Mouse (Mus musculus): Measurements from ENCODE around the gene Pitpnm2. TPM values are rescaled to one million over a fixed set of nuclear protein-coding genes. Genes with fewer than 3 reads are reported as not detected.

The Pitpnm2 gene
- polyA plus RNA-seq, 2 experiments: 1.9 to 4.7 TPM

- no peak overlapping the region for H3K9ac ChIP-seq (replicated peaks)
- peaks cover 5 to 17% of the 10 kb centered on the region in 2 experiments for H3K4me1 ChIP-seq (replicated peaks; ENCODE audit: control insufficient read depth in 2 of 2, insufficient read depth in 2 of 2, low read length in 1 of 2)
Measured at GRCm38 (mm10) chr5:124214516-124215145, 34.9 kb downstream of the Pitpnm2 start.

GRCm38 (mm10) chr5:124213588-124214469 lies 35.7 kb downstream of the Pitpnm2 start:
- Histone ChIP-seq H3K9ac (replicated peaks) (no peak overlapping the region), H3K36me3 (replicated peaks; ENCODE audit: control insufficient read depth, insufficient read depth, low read depth) (no peaks in the 10 kb centered on the region), H3K9me3 (ENCODE audit: control insufficient read depth, low read length) (no peaks in the 10 kb centered on the region), H3K27me3 (ENCODE audit: control insufficient read depth, insufficient read depth, low read length) (no peaks in the 10 kb centered on the region), H3K27ac (no peak overlapping the region), H3K4me2 (ENCODE audit: low read depth) (no peak overlapping the region), H3K4me1 (replicated peaks; ENCODE audit: control insufficient read depth in 2 of 2, insufficient read depth in 2 of 2, low read length in 1 of 2) (peaks cover 10 to 22% of the 10 kb centered on the region in 2 experiments), H3K4me3 (ENCODE audit: insufficient read depth in 1 of 2, low read depth in 2 of 2, low read length in 2 of 2) (no peak overlapping the region)
- DNase-seq (ENCODE audit: low read depth in 3 of 3, low spot score in 3 of 3): no peak
- 44% methylated on average over 13 of the region's 13 CpGs for WGBS (ENCODE audit: insufficient replicate concordance)
- TF ChIP-seq EP300 (IDR thresholded peaks at IDR 0.05; ENCODE audit: low read depth): no peak
- no peak for TF ChIP-seq CTCF (IDR thresholded peaks at IDR 0.05; ENCODE audit: low read depth)
- no peak for ATAC-seq (ENCODE audit: insufficient read depth)

More at GRCm38 (mm10) chr5:124214516-124215145, 34.9 kb downstream of the Pitpnm2 start:
- DNase-seq (ENCODE audit: low read depth in 3 of 3, low spot score in 3 of 3): no peak
- H3K27me3 ChIP-seq (ENCODE audit: control insufficient read depth, insufficient read depth, low read length): no peaks in the 10 kb centered on the region
- 49% methylated on average over 14 of the region's 14 CpGs for WGBS (ENCODE audit: insufficient replicate concordance)
- H3K4me3 ChIP-seq (ENCODE audit: insufficient read depth in 1 of 2, low read depth in 2 of 2, low read length in 2 of 2): no peak overlapping the region
- H3K4me2 ChIP-seq (ENCODE audit: low read depth): no peak overlapping the region
- TF ChIP-seq CTCF (IDR thresholded peaks at IDR 0.05; ENCODE audit: low read depth): no peak
- TF ChIP-seq EP300 (IDR thresholded peaks at IDR 0.05; ENCODE audit: low read depth): no peak
- no peaks in the 10 kb centered on the region for H3K9me3 ChIP-seq (ENCODE audit: control insufficient read depth, low read length)
- ATAC-seq (ENCODE audit: insufficient read depth): no peak
- H3K27ac ChIP-seq: no peak overlapping the region
- no peaks in the 10 kb centered on the region for H3K36me3 ChIP-seq (replicated peaks; ENCODE audit: control insufficient read depth, insufficient read depth, low read depth)

- Histone ChIP-seq H3K27ac (no peak overlapping the region), H3K4me3 (ENCODE audit: insufficient read depth in 1 of 2, low read depth in 2 of 2, low read length in 2 of 2) (no peak overlapping the region), H3K9ac (replicated peaks) (no peak overlapping the region), H3K36me3 (replicated peaks; ENCODE audit: control insufficient read depth, insufficient read depth, low read depth) (no peaks in the 10 kb centered on the region), H3K4me1 (replicated peaks; ENCODE audit: control insufficient read depth in 2 of 2, insufficient read depth in 2 of 2, low read length in 1 of 2) (peaks cover 13 to 39% of the 10 kb centered on the region in 2 experiments), H3K27me3 (ENCODE audit: control insufficient read depth, insufficient read depth, low read length) (no peaks in the 10 kb centered on the region), H3K9me3 (ENCODE audit: control insufficient read depth, low read length) (no peaks in the 10 kb centered on the region), H3K4me2 (ENCODE audit: low read depth) (no peak overlapping the region)
- DNase-seq (ENCODE audit: low read depth in 3 of 3, low spot score in 3 of 3): no peak
- no peak for TF ChIP-seq EP300 (IDR thresholded peaks at IDR 0.05; ENCODE audit: low read depth)
- no peak for TF ChIP-seq CTCF (IDR thresholded peaks at IDR 0.05; ENCODE audit: low read depth)
- no peak for ATAC-seq (ENCODE audit: insufficient read depth)
- WGBS (ENCODE audit: insufficient replicate concordance): 77% methylated on average over 2 of the region's 2 CpGs
Measured at GRCm38 (mm10) chr5:124211669-124212068, 37.9 kb downstream of the Pitpnm2 start.

- Histone ChIP-seq H3K9me3 (ENCODE audit: control insufficient read depth, low read length) (no peaks in the 10 kb centered on the region), H3K27ac (no peak overlapping the region), H3K4me3 (ENCODE audit: insufficient read depth in 1 of 2, low read depth in 2 of 2, low read length in 2 of 2) (no peak overlapping the region), H3K4me2 (ENCODE audit: low read depth) (no peak overlapping the region), H3K27me3 (ENCODE audit: control insufficient read depth, insufficient read depth, low read length) (no peaks in the 10 kb centered on the region), H3K4me1 (replicated peaks; ENCODE audit: control insufficient read depth in 2 of 2, insufficient read depth in 2 of 2, low read length in 1 of 2) (peaks cover 13 to 41% of the 10 kb centered on the region in 2 experiments), H3K36me3 (replicated peaks; ENCODE audit: control insufficient read depth, insufficient read depth, low read depth) (no peaks in the 10 kb centered on the region), H3K9ac (replicated peaks) (no peak overlapping the region)
- no peak for DNase-seq (ENCODE audit: low read depth in 3 of 3, low spot score in 3 of 3)
- no peak for ATAC-seq (ENCODE audit: insufficient read depth)
- 86% methylated on average over 8 of the region's 8 CpGs for WGBS (ENCODE audit: insufficient replicate concordance)
- TF ChIP-seq CTCF (IDR thresholded peaks at IDR 0.05; ENCODE audit: low read depth) (no peak), EP300 (IDR thresholded peaks at IDR 0.05; ENCODE audit: low read depth) (no peak)
Measured at GRCm38 (mm10) chr5:124211234-124211633, 38.3 kb downstream of the Pitpnm2 start.

Data from liver, embryonic 14.5 days (tissue).